Mouse (Mus musculus) intestine, embryonic 16.5 days (tissue): ENCODE results near the gene 1700020A23Rik. TPM values are rescaled to one million over a fixed set of nuclear protein-coding genes. Genes with fewer than 3 reads are reported as not detected.
A peak's percentile ranks its signal among the peaks of the same experiment; 100 is the strongest.

Source experiments
- ATAC-seq: fragments of 200-750 bp; cut with Nextera tagmentation; 2 replicates; pipeline ENCODE4 v1.8.0; 2017; ENCODE audit warnings: moderate TSS enrichment, moderate library complexity
- H3K27ac ChIP-seq: fragments of 300-500 bp; sonication (generic); 2 replicates; pipeline ENCODE4 v1.5.1; 2014; ENCODE audit warnings: mild to moderate bottlenecking, low read length
- H3K27me3 ChIP-seq: fragments of 300-500 bp; sonication (generic); replicated peaks from 2 replicates; pipeline ENCODE4 v1.6.1; 2014; ENCODE audit warnings: low read length, control low read depth, mixed read lengths; ENCODE audit not compliant: control insufficient read depth, insufficient read depth
- H3K36me3 ChIP-seq: fragments of 300-500 bp; sonication (generic); 2 replicates; pipeline ENCODE4 v1.6.1; 2014; ENCODE audit warnings: low read length, control low read depth; ENCODE audit not compliant: control insufficient read depth, insufficient read depth
- H3K4me1 ChIP-seq: fragments of 300-500 bp; sonication (generic); 2 replicates; pipeline ENCODE4 v1.6.1; 2014; ENCODE audit warnings: low read length, control low read depth, mixed read lengths; ENCODE audit not compliant: control insufficient read depth, insufficient read depth
- H3K4me2 ChIP-seq: fragments of 300-500 bp; sonication (generic); 2 replicates; pipeline ENCODE4 v1.6.1; 2014; ENCODE audit warnings: low read depth, low read length, control low read depth
- H3K4me3 ChIP-seq: fragments of 300-500 bp; sonication (generic); 2 replicates; pipeline ENCODE4 v1.5.1; 2014; ENCODE audit warnings: mild to moderate bottlenecking, low read length
- H3K9ac ChIP-seq: fragments of 300-500 bp; sonication (generic); 2 replicates; pipeline ENCODE4 v1.6.1; 2014; ENCODE audit warnings: low read depth, low read length
- H3K9me3 ChIP-seq: fragments of 300-500 bp; sonication (generic); 2 replicates; pipeline ENCODE4 v1.6.1; 2016; ENCODE audit warnings: low read length, control low read depth; ENCODE audit not compliant: control insufficient read depth
- WGBS: fragments of 180-500 bp; shearing (Covaris S2); extraction: QIAGEN DNeasy Blood & Tissue Kit; methylation state at CpG from one replicate; pipeline ENCODE4 v1.1.7; 2014; 5-methylcytosine and 5-hydroxymethylcytosine counted together
- polyA plus RNA-seq: library from polyadenylated mRNA; unstranded; fragments of >200 nt; fragmentation: Nextera tagmentation; extraction: Ambion mirVana; gene quantifications from 2 replicates; pipeline ENCODE4 v1.2.1, GENCODE M21; 2015

1700020A23Rik gene
- polyA plus RNA-seq, 1 experiment from 2014 or later, result 0.32 TPM

GRCm38 (mm10) chr2:130442162-130442561 lies 37.1 kb downstream of the 1700020A23Rik start:
- Histone ChIP-seq H3K9me3 (no peaks in the 10 kb centered on the region), H3K36me3 (peaks cover 11% of the 10 kb centered on the region), H3K27me3 (no peaks in the 10 kb centered on the region), H3K9ac (no peak overlapping the region), H3K4me2 (no peak overlapping the region), H3K4me3 (no peak overlapping the region), H3K4me1 (no peaks in the 10 kb centered on the region), H3K27ac (no peak overlapping the region)
- ATAC-seq, result no peak
- 89% methylated on average over 10 of the region's 10 CpGs for WGBS

- Histone ChIP-seq H3K27me3 (no peaks in the 10 kb centered on the region), H3K27ac (no peak overlapping the region), H3K4me3 (no peak overlapping the region), H3K9ac (no peak overlapping the region), H3K4me2 (no peak overlapping the region), H3K36me3 (no peaks in the 10 kb centered on the region), H3K9me3 (no peaks in the 10 kb centered on the region), H3K4me1 (peaks cover 17% of the 10 kb centered on the region)
- ATAC-seq, result no peak
These were observed 43.4 kb downstream of the 1700020A23Rik start for GRCm38 (mm10) chr2:130448449-130448848.

- Histone ChIP-seq H3K27ac (no peak overlapping the region), H3K4me1 (peaks cover 17% of the 10 kb centered on the region), H3K27me3 (no peaks in the 10 kb centered on the region), H3K9me3 (no peaks in the 10 kb centered on the region), H3K36me3 (no peaks in the 10 kb centered on the region), H3K4me2 (peak overlapping the region; percentile 78), H3K9ac (peak overlapping the region; percentile 88), H3K4me3 (peak overlapping the region; percentile 87)
- WGBS, result 7% methylated on average over 17 of the region's 17 CpGs
- no peak; the same call in 1 of the 2 replicates for ATAC-seq
These were observed 44.1 kb downstream of the 1700020A23Rik start for GRCm38 (mm10) chr2:130449021-130449793.

GRCm38 (mm10) chr2:130449794-130450433 lies 44.9 kb downstream of the 1700020A23Rik start, which contains the start of gene Ptpra:
TSS of gene Ptpra (plus strand) at chr2:130450278.
- Histone ChIP-seq H3K27ac (peak within 1 kb of the TSS; percentile 78), H3K4me3 (peak within 1 kb of the TSS; percentile 87), H3K4me2 (peak within 1 kb of the TSS; percentile 78), H3K4me1 (peaks cover 17% of the 10 kb centered on the region), H3K27me3 (no peaks in the 10 kb centered on the region), H3K9me3 (no peaks in the 10 kb centered on the region), H3K36me3 (no peaks in the 10 kb centered on the region), H3K9ac (peak within 1 kb of the TSS; percentile 88)
- WGBS, result 1% methylated on average over 48 of the region's 50 CpGs
- ATAC-seq, result peak; percentile 99

- Histone ChIP-seq H3K4me2 (peak overlapping the region; percentile 78), H3K27me3 (no peaks in the 10 kb centered on the region), H3K36me3 (no peaks in the 10 kb centered on the region), H3K4me1 (peaks cover 17% of the 10 kb centered on the region), H3K4me3 (peak overlapping the region; percentile 87), H3K9ac (peak overlapping the region; percentile 88), H3K27ac (peak overlapping the region; percentile 78), H3K9me3 (no peaks in the 10 kb centered on the region)
- ATAC-seq, result peak; percentile 93
- whole genome bisulfite sequencing, result under 1% methylated on average over 47 of the region's 47 CpGs
These were observed 45.4 kb downstream of the 1700020A23Rik start for GRCm38 (mm10) chr2:130450434-130450796.

- H3K27me3 ChIP-seq, result no peaks in the 10 kb centered on the region
- peak overlapping the region; percentile 87 for H3K4me3 ChIP-seq
- H3K4me1 ChIP-seq, result peaks cover 17% of the 10 kb centered on the region
- no peaks in the 10 kb centered on the region for H3K9me3 ChIP-seq
- peak overlapping the region; percentile 78 for H3K4me2 ChIP-seq
- H3K9ac ChIP-seq, result peak overlapping the region; percentile 88
- 67% methylated on average over 14 of the region's 14 CpGs for WGBS
- no peaks in the 10 kb centered on the region for H3K36me3 ChIP-seq
- no peak overlapping the region for H3K27ac ChIP-seq
- no peak for ATAC-seq
These were observed 46.1 kb downstream of the 1700020A23Rik start for GRCm38 (mm10) chr2:130451086-130451726.

GRCm38 (mm10) chr2:130451727-130452090 lies 46.6 kb downstream of the 1700020A23Rik start:
- WGBS, result 58% methylated on average over 3 of the region's 3 CpGs
- H3K4me2 ChIP-seq, result peak overlapping the region; percentile 78
- no peaks in the 10 kb centered on the region for H3K27me3 ChIP-seq
- H3K9ac ChIP-seq, result peak overlapping the region; percentile 1; the same call in 1 of the 2 replicates
- no peaks in the 10 kb centered on the region for H3K9me3 ChIP-seq
- no peaks in the 10 kb centered on the region for H3K36me3 ChIP-seq
- H3K4me1 ChIP-seq, result peaks cover 17% of the 10 kb centered on the region
- H3K4me3 ChIP-seq, result no peak overlapping the region
- no peak for ATAC-seq
- no peak overlapping the region for H3K27ac ChIP-seq

GRCm38 (mm10) chr2:130452266-130452665 lies 47.2 kb downstream of the 1700020A23Rik start:
- Histone ChIP-seq H3K4me3 (no peak overlapping the region), H3K4me1 (peaks cover 17% of the 10 kb centered on the region), H3K27ac (no peak overlapping the region), H3K9ac (no peak overlapping the region), H3K36me3 (no peaks in the 10 kb centered on the region), H3K27me3 (no peaks in the 10 kb centered on the region), H3K9me3 (no peaks in the 10 kb centered on the region), H3K4me2 (no peak overlapping the region)
- 59% methylated on average over 2 of the region's 2 CpGs for WGBS
- no peak for ATAC-seq

- Histone ChIP-seq H3K27ac (no peak overlapping the region), H3K36me3 (no peaks in the 10 kb centered on the region), H3K4me3 (no peak overlapping the region), H3K9ac (no peak overlapping the region), H3K4me2 (no peak overlapping the region), H3K27me3 (no peaks in the 10 kb centered on the region), H3K4me1 (peaks cover 17% of the 10 kb centered on the region), H3K9me3 (no peaks in the 10 kb centered on the region)
- WGBS, result 61% methylated on average over 6 of the region's 6 CpGs
- ATAC-seq, result no peak
These were observed 48.4 kb downstream of the 1700020A23Rik start for GRCm38 (mm10) chr2:130453421-130453820.
